Mouse (Mus musculus): ENCODE data around the gene Sprr3. TPM values are rescaled to one million over a fixed set of nuclear protein-coding genes. Genes with fewer than 3 reads are reported as not detected.

The Sprr3 gene
- polyA plus RNA-seq, 1 experiment from 2014 or later = not detected

- no peak for ATAC-seq (replicated peaks)
- Histone ChIP-seq H3K4me3 (no peak within 1 kb of the TSS), H3K9ac (replicated peaks) (no peak within 1 kb of the TSS), H3K36me3 (no peaks in the 10 kb centered on the region), H3K27me3 (no peaks in the 10 kb centered on the region), H3K27ac (replicated peaks) (no peak within 1 kb of the TSS), H3K4me1 (no peaks in the 10 kb centered on the region), H3K9me3 (no peaks in the 10 kb centered on the region), H3K4me2 (replicated peaks) (no peak within 1 kb of the TSS)
- 90% methylated on average over 3 of the region's 3 CpGs for WGBS
Observed at GRCm38 (mm10) chr3:92438689-92439088, 19.8 kb downstream of the Sprr3 start, which contains the start of gene Sprr1b. TSS of gene Sprr1b (minus strand) at chr3:92438789.

DNA sequence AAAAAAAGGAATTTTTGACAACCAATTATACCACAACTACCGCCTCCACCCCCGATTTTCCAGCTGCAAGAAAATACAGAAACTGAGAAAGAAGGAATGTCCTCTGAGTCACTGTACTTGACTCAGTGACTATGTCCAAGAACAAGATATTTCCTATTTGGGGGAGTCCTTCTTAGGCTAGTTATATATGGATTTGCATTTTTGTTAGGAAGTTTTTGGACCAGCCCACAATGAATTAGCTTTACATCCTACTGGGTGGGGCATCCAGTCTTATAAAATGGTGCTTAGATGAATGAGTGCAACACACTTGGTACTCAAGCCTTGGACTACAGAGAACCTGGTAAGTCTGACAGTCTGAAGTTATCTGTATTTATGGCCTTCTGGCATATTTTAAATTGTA, 26.2 kb downstream of the Sprr3 start, which contains the start of gene Sprr2k:
Gene Sprr2k, plus strand, starts transcription at position 301 of the 400 bp plus-strand sequence.
- no peak within 1 kb of the TSS for H3K9ac ChIP-seq (replicated peaks)
- H3K27ac ChIP-seq (replicated peaks) = no peak within 1 kb of the TSS
- WGBS = 88% methylated on average over 2 of the region's 2 CpGs
- no peaks in the 10 kb centered on the region for H3K27me3 ChIP-seq
- H3K9me3 ChIP-seq = no peaks in the 10 kb centered on the region
- no peak within 1 kb of the TSS for H3K4me2 ChIP-seq (replicated peaks)
- no peak for ATAC-seq (replicated peaks)
- no peaks in the 10 kb centered on the region for H3K36me3 ChIP-seq
- no peaks in the 10 kb centered on the region for H3K4me1 ChIP-seq
- H3K4me3 ChIP-seq = no peak within 1 kb of the TSS

DNA sequence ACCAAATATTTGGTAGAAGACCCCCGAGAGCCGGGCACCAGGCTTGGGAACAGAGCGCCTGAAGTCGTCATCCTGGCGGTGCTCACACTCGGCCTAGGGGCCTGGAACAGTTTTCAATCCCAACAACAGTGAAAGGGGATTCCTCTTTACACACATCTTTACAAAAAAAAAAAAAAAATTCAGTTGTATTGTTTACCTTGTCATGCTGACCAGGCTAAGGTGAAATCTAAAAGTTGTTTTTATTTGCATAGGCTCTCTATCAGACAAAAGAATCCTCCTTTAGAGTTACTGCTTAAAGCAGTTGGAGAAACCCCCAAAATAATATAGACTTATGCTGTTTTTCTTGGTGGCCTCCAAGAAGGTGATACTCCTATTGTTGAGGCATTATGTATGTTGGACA, 29.2 kb downstream of the Sprr3 start, which contains the start of gene Gm9774:
Gene Gm9774, minus strand, starts transcription at position 101 of the 400 bp plus-strand sequence.
- Histone ChIP-seq H3K4me1 (no peaks in the 10 kb centered on the region), H3K4me3 (no peak within 1 kb of the TSS), H3K9ac (replicated peaks) (no peak within 1 kb of the TSS), H3K27ac (replicated peaks) (no peak within 1 kb of the TSS), H3K9me3 (no peaks in the 10 kb centered on the region), H3K36me3 (no peaks in the 10 kb centered on the region), H3K27me3 (no peaks in the 10 kb centered on the region), H3K4me2 (replicated peaks) (no peak within 1 kb of the TSS)
- ATAC-seq (replicated peaks) = no peak
- 90% methylated on average over 6 of the region's 6 CpGs for WGBS

GRCm38 (mm10) chr3:92417782-92418181, 40.7 kb downstream of the Sprr3 start, which contains the start of gene Sprr2j-ps:
TSS of gene Sprr2j-ps (plus strand) at chr3:92418082.
- Histone ChIP-seq H3K27ac (replicated peaks) (no peak within 1 kb of the TSS), H3K9me3 (no peaks in the 10 kb centered on the region), H3K27me3 (no peaks in the 10 kb centered on the region), H3K36me3 (no peaks in the 10 kb centered on the region), H3K4me1 (no peaks in the 10 kb centered on the region), H3K4me2 (replicated peaks) (no peak within 1 kb of the TSS), H3K9ac (replicated peaks) (no peak within 1 kb of the TSS), H3K4me3 (no peak within 1 kb of the TSS)
- WGBS = 97% methylated on average over 2 of the region's 2 CpGs
- no peak for ATAC-seq (replicated peaks)

GRCm38 (mm10) chr3:92407691-92408090, 50.8 kb downstream of the Sprr3 start, which contains the start of gene Sprr2i:
TSS of gene Sprr2i (plus strand) at chr3:92407991.
- H3K4me2 ChIP-seq (replicated peaks) = no peak within 1 kb of the TSS
- ATAC-seq (replicated peaks) = no peak
- 93% methylated on average over 2 of the region's 2 CpGs for WGBS
- no peaks in the 10 kb centered on the region for H3K4me1 ChIP-seq
- H3K4me3 ChIP-seq = no peak within 1 kb of the TSS
- no peaks in the 10 kb centered on the region for H3K36me3 ChIP-seq
- no peak within 1 kb of the TSS for H3K27ac ChIP-seq (replicated peaks)
- no peaks in the 10 kb centered on the region for H3K9me3 ChIP-seq
- no peaks in the 10 kb centered on the region for H3K27me3 ChIP-seq
- H3K9ac ChIP-seq (replicated peaks) = no peak within 1 kb of the TSS

Other genes starting within 250 kb of the Sprr3 start
- not detected in 2 replicates for gene Sprr2a1, start 242.9 kb downstream of the Sprr3 start, polyA plus RNA-seq (2015; fragmentation: Nextera tagmentation; extraction: Ambion mirVana)
- not detected in 2 replicates for gene Sprr2a2, start 242.8 kb downstream of the Sprr3 start, polyA plus RNA-seq (2015; fragmentation: Nextera tagmentation; extraction: Ambion mirVana)
- gene Sprr2a3, start 173.3 kb downstream of the Sprr3 start, polyA plus RNA-seq (2015; fragmentation: Nextera tagmentation; extraction: Ambion mirVana) = not detected in 2 replicates
- not detected in 2 replicates for gene Sprr2b, start 142.1 kb downstream of the Sprr3 start, polyA plus RNA-seq (2015; fragmentation: Nextera tagmentation; extraction: Ambion mirVana)
- not detected in 2 replicates for gene Sprr2d, start 119.6 kb downstream of the Sprr3 start, polyA plus RNA-seq (2015; fragmentation: Nextera tagmentation; extraction: Ambion mirVana)
- not detected in 2 replicates for gene Sprr2e, start 106.6 kb downstream of the Sprr3 start, polyA plus RNA-seq (2015; fragmentation: Nextera tagmentation; extraction: Ambion mirVana)
- not detected in 2 replicates for gene Sprr2f, start 93.5 kb downstream of the Sprr3 start, polyA plus RNA-seq (2015; fragmentation: Nextera tagmentation; extraction: Ambion mirVana)
- gene Sprr2h, start 73.0 kb downstream of the Sprr3 start, polyA plus RNA-seq (2015; fragmentation: Nextera tagmentation; extraction: Ambion mirVana) = not detected in 2 replicates
- not detected in 2 replicates for gene Sprr2i, start 50.7 kb downstream of the Sprr3 start, polyA plus RNA-seq (2015; fragmentation: Nextera tagmentation; extraction: Ambion mirVana)
- not detected in 2 replicates for gene Sprr2j-ps, start 40.6 kb downstream of the Sprr3 start, polyA plus RNA-seq (2015; fragmentation: Nextera tagmentation; extraction: Ambion mirVana)
- 6.7 and 7.1 TPM in 2 replicates for gene Gm9774, start 29.3 kb downstream of the Sprr3 start, polyA plus RNA-seq (2015; fragmentation: Nextera tagmentation; extraction: Ambion mirVana)
- gene Sprr2k, start 26.1 kb downstream of the Sprr3 start, polyA plus RNA-seq (2015; fragmentation: Nextera tagmentation; extraction: Ambion mirVana) = not detected in 2 replicates
- not detected in 2 replicates for gene Sprr1b, start 19.9 kb downstream of the Sprr3 start, polyA plus RNA-seq (2015; fragmentation: Nextera tagmentation; extraction: Ambion mirVana)
- not detected in 2 replicates for gene Sprr1a, start 27.2 kb upstream of the Sprr3 start, polyA plus RNA-seq (2015; fragmentation: Nextera tagmentation; extraction: Ambion mirVana)
- not detected in 2 replicates for gene Sprr4, start 41.8 kb upstream of the Sprr3 start, polyA plus RNA-seq (2015; fragmentation: Nextera tagmentation; extraction: Ambion mirVana)
- not detected in 2 replicates for gene 2310046K23Rik, start 75.8 kb upstream of the Sprr3 start, polyA plus RNA-seq (2015; fragmentation: Nextera tagmentation; extraction: Ambion mirVana)
- gene Ivl, start 115.0 kb upstream of the Sprr3 start, polyA plus RNA-seq (2015; fragmentation: Nextera tagmentation; extraction: Ambion mirVana) = not detected in 2 replicates
- gene Smcp, start 130.3 kb upstream of the Sprr3 start, polyA plus RNA-seq (2015; fragmentation: Nextera tagmentation; extraction: Ambion mirVana) = not detected in 2 replicates
- not detected in 2 replicates for gene 2210017I01Rik, start 148.8 kb upstream of the Sprr3 start, polyA plus RNA-seq (2015; fragmentation: Nextera tagmentation; extraction: Ambion mirVana)
- not detected in 2 replicates for gene Lce6a, start 162.9 kb upstream of the Sprr3 start, polyA plus RNA-seq (2015; fragmentation: Nextera tagmentation; extraction: Ambion mirVana)
- not detected in 2 replicates for gene Lce1a1, start 189.6 kb upstream of the Sprr3 start, polyA plus RNA-seq (2015; fragmentation: Nextera tagmentation; extraction: Ambion mirVana)
- not detected in 2 replicates for gene Lce1b, start 198.2 kb upstream of the Sprr3 start, polyA plus RNA-seq (2015; fragmentation: Nextera tagmentation; extraction: Ambion mirVana)
- not detected in 2 replicates for gene Lce1a2, start 211.6 kb upstream of the Sprr3 start, polyA plus RNA-seq (2015; fragmentation: Nextera tagmentation; extraction: Ambion mirVana)
- gene Lce1c, start 220.5 kb upstream of the Sprr3 start, polyA plus RNA-seq (2015; fragmentation: Nextera tagmentation; extraction: Ambion mirVana) = not detected in 2 replicates
- gene Lce1d, start 228.5 kb upstream of the Sprr3 start, polyA plus RNA-seq (2015; fragmentation: Nextera tagmentation; extraction: Ambion mirVana) = not detected in 2 replicates

Data from forebrain, embryonic 15.5 days (tissue).